Mouse (Mus musculus): ENCODE measurements around the gene Vps33a. TPM values are rescaled to one million over a fixed set of nuclear protein-coding genes. Genes with fewer than 3 reads are reported as not detected.

Vps33a gene
- polyA plus RNA-seq, 2 experiments: 10.1 to 15.5 TPM

- H3K9ac ChIP-seq (replicated peaks): no peak overlapping the region
- H3K4me3 ChIP-seq (ENCODE audit: insufficient read depth in 1 of 2, low read depth in 2 of 2, low read length in 2 of 2): no peak overlapping the region
- H3K4me1 ChIP-seq (replicated peaks; ENCODE audit: control insufficient read depth in 2 of 2, insufficient read depth in 2 of 2, low read length in 1 of 2): no peaks in the 10 kb centered on the region
- H3K36me3 ChIP-seq (replicated peaks; ENCODE audit: control insufficient read depth, insufficient read depth, low read depth): no peaks in the 10 kb centered on the region
- H3K27me3 ChIP-seq (ENCODE audit: control insufficient read depth, insufficient read depth, low read length): 0 out of 2 replicates have a peak, but pooled peaks cover 3% of the 10 kb centered on the region
- no peak overlapping the region for H3K4me2 ChIP-seq (ENCODE audit: low read depth)
- 52% methylated on average over 9 of the region's 9 CpGs for WGBS (ENCODE audit: insufficient replicate concordance)
- no peaks in the 10 kb centered on the region for H3K9me3 ChIP-seq (ENCODE audit: control insufficient read depth, low read length)
- DNase-seq (ENCODE audit: low read depth in 3 of 3, low spot score in 3 of 3) (no peak), ATAC-seq (ENCODE audit: insufficient read depth) (no peak)
- TF ChIP-seq EP300 (IDR thresholded peaks at IDR 0.05; ENCODE audit: low read depth): no peak
- no peak for TF ChIP-seq CTCF (IDR thresholded peaks at IDR 0.05; ENCODE audit: low read depth)
- H3K27ac ChIP-seq: no peak overlapping the region
Measured at GRCm38 (mm10) chr5:123489935-123490334, 82.9 kb downstream of the Vps33a start.

GRCm38 (mm10) chr5:123489112-123489785 lies 83.6 kb downstream of the Vps33a start, which contains the start of the genes Lrrc43 and Il31:
Gene Lrrc43, plus strand, starts transcription at chr5:123489305.
Gene Il31, minus strand, starts transcription at chr5:123489489.
- Histone ChIP-seq H3K9ac (replicated peaks) (no peak within 1 kb of the TSS), H3K27me3 (ENCODE audit: control insufficient read depth, insufficient read depth, low read length) (0 out of 2 replicates have a peak, but pooled peaks cover 3% of the 10 kb centered on the region), H3K4me1 (replicated peaks; ENCODE audit: control insufficient read depth in 2 of 2, insufficient read depth in 2 of 2, low read length in 1 of 2) (no peaks in the 10 kb centered on the region), H3K27ac (no peak within 1 kb of the TSS), H3K4me3 (ENCODE audit: insufficient read depth in 1 of 2, low read depth in 2 of 2, low read length in 2 of 2) (no peak within 1 kb of the TSS), H3K9me3 (ENCODE audit: control insufficient read depth, low read length) (no peaks in the 10 kb centered on the region), H3K4me2 (ENCODE audit: low read depth) (no peak within 1 kb of the TSS), H3K36me3 (replicated peaks; ENCODE audit: control insufficient read depth, insufficient read depth, low read depth) (no peaks in the 10 kb centered on the region)
- ATAC-seq (ENCODE audit: insufficient read depth) (no peak), DNase-seq (ENCODE audit: low read depth in 3 of 3, low spot score in 3 of 3) (no peak)
- 10% methylated on average over 25 of the region's 25 CpGs for WGBS (ENCODE audit: insufficient replicate concordance)
- no peak for TF ChIP-seq CTCF (IDR thresholded peaks at IDR 0.05; ENCODE audit: low read depth)
- no peak for TF ChIP-seq EP300 (IDR thresholded peaks at IDR 0.05; ENCODE audit: low read depth)

- H3K36me3 ChIP-seq (replicated peaks; ENCODE audit: control insufficient read depth, insufficient read depth, low read depth): no peaks in the 10 kb centered on the region
- H3K9ac ChIP-seq (replicated peaks): no peak overlapping the region
- no peaks in the 10 kb centered on the region for H3K9me3 ChIP-seq (ENCODE audit: control insufficient read depth, low read length)
- no peak overlapping the region for H3K4me3 ChIP-seq (ENCODE audit: insufficient read depth in 1 of 2, low read depth in 2 of 2, low read length in 2 of 2)
- WGBS (ENCODE audit: insufficient replicate concordance): 36% methylated on average over 11 of the region's 11 CpGs
- H3K27ac ChIP-seq: no peak overlapping the region
- no peak overlapping the region for H3K4me2 ChIP-seq (ENCODE audit: low read depth)
- H3K4me1 ChIP-seq (replicated peaks; ENCODE audit: control insufficient read depth in 2 of 2, insufficient read depth in 2 of 2, low read length in 1 of 2): no peaks in the 10 kb centered on the region
- ATAC-seq (ENCODE audit: insufficient read depth) (no peak), DNase-seq (ENCODE audit: low read depth in 3 of 3, low spot score in 3 of 3) (no peak)
- H3K27me3 ChIP-seq (ENCODE audit: control insufficient read depth, insufficient read depth, low read length): 0 out of 2 replicates have a peak, but pooled peaks cover 3% of the 10 kb centered on the region
- no peak for TF ChIP-seq EP300 (IDR thresholded peaks at IDR 0.05; ENCODE audit: low read depth)
- no peak for TF ChIP-seq CTCF (IDR thresholded peaks at IDR 0.05; ENCODE audit: low read depth)
Measured at GRCm38 (mm10) chr5:123487659-123488395, 85.0 kb downstream of the Vps33a start.

Small RNAs within 50 kb of the gene (microRNA-seq; reads per million reads assigned to microRNA genes)
- 5.9 reads per million, percentile 10 among the genes with 10 or more reads in this experiment for gene Mir7647

Other genes with a start within 250 kb of the Vps33a start
- 5.0 and 5.6 TPM in 2 replicates for gene Bcl7a, start 229.2 kb downstream of the Vps33a start, polyA plus RNA-seq (2012; rRNA removed)
- 4.6 and 4.9 TPM in 2 replicates for gene Bcl7a, start 229.2 kb downstream of the Vps33a start, polyA plus RNA-seq (2014; fragmentation: Nextera tagmentation; extraction: Ambion mirVana)
- 3.0 and 3.7 TPM in 2 replicates for gene Mlxip, start 178.2 kb downstream of the Vps33a start, polyA plus RNA-seq (2012; rRNA removed)
- gene Mlxip, start 178.2 kb downstream of the Vps33a start, polyA plus RNA-seq (2014; fragmentation: Nextera tagmentation; extraction: Ambion mirVana): 2.5 and 3.5 TPM in 2 replicates
- gene Lrrc43, start 83.7 kb downstream of the Vps33a start, polyA plus RNA-seq (2012; rRNA removed): 0.02 TPM in 1 of 2 replicates, not detected in the other
- not detected in 2 replicates for gene Lrrc43, start 83.7 kb downstream of the Vps33a start, polyA plus RNA-seq (2014; fragmentation: Nextera tagmentation; extraction: Ambion mirVana)
- not detected in 2 replicates for gene Il31, start 83.5 kb downstream of the Vps33a start, polyA plus RNA-seq (2012; rRNA removed)
- gene Il31, start 83.5 kb downstream of the Vps33a start, polyA plus RNA-seq (2014; fragmentation: Nextera tagmentation; extraction: Ambion mirVana): not detected in 2 replicates
- not detected in 2 replicates for gene B3gnt4, start 62.6 kb downstream of the Vps33a start, polyA plus RNA-seq (2012; rRNA removed)
- 0.10 TPM in 1 of 2 replicates, not detected in the other for gene B3gnt4, start 62.6 kb downstream of the Vps33a start, polyA plus RNA-seq (2014; fragmentation: Nextera tagmentation; extraction: Ambion mirVana)
- gene Diablo, start 48.9 kb downstream of the Vps33a start, polyA plus RNA-seq (2012; rRNA removed): 31.2 and 35.4 TPM in 2 replicates
- gene Diablo, start 48.9 kb downstream of the Vps33a start, polyA plus RNA-seq (2014; fragmentation: Nextera tagmentation; extraction: Ambion mirVana): 55.9 and 62.1 TPM in 2 replicates
- gene Gm49027, start 47.5 kb downstream of the Vps33a start, polyA plus RNA-seq (2012; rRNA removed): 0.28 and 0.44 TPM in 2 replicates
- gene Gm49027, start 47.5 kb downstream of the Vps33a start, polyA plus RNA-seq (2014; fragmentation: Nextera tagmentation; extraction: Ambion mirVana): 0.10 and 0.22 TPM in 2 replicates
- 3.9 and 6.1 TPM in 2 replicates for gene Clip1, start 111.6 kb upstream of the Vps33a start, polyA plus RNA-seq (2012; rRNA removed)
- gene Clip1, start 111.6 kb upstream of the Vps33a start, polyA plus RNA-seq (2014; fragmentation: Nextera tagmentation; extraction: Ambion mirVana): 6.6 and 9.1 TPM in 2 replicates
- gene Zcchc8, start 148.1 kb upstream of the Vps33a start, polyA plus RNA-seq (2012; rRNA removed): 22.7 and 24.2 TPM in 2 replicates
- gene Zcchc8, start 148.1 kb upstream of the Vps33a start, polyA plus RNA-seq (2014; fragmentation: Nextera tagmentation; extraction: Ambion mirVana): 30.0 and 33.5 TPM in 2 replicates
- gene Rsrc2, start 176.4 kb upstream of the Vps33a start, polyA plus RNA-seq (2012; rRNA removed): 14.9 and 34.7 TPM in 2 replicates
- gene Rsrc2, start 176.4 kb upstream of the Vps33a start, polyA plus RNA-seq (2014; fragmentation: Nextera tagmentation; extraction: Ambion mirVana): 36.7 and 38.9 TPM in 2 replicates
- 14.5 and 21.0 TPM in 2 replicates for gene Kntc1, start 176.7 kb upstream of the Vps33a start, polyA plus RNA-seq (2012; rRNA removed)
- 22.2 and 27.9 TPM in 2 replicates for gene Kntc1, start 176.7 kb upstream of the Vps33a start, polyA plus RNA-seq (2014; fragmentation: Nextera tagmentation; extraction: Ambion mirVana)

Measured in liver, embryonic 14.5 days (tissue).